Mouse (Mus musculus) hindbrain, embryonic 10.5 days (tissue): ENCODE measurements around the gene Kcnn1. TPM values are rescaled to one million over a fixed set of nuclear protein-coding genes. Genes with fewer than 3 reads are reported as not detected.

Source experiments
- DNase-seq: peaks from one replicate; pipeline ENCODE4 v3.0.0-alpha.2; 2017; ENCODE audit warnings: low spot score
- H3K27ac ChIP-seq: fragments of 300-500 bp; sonication (generic); 2 replicates; pipeline ENCODE4 v1.5.1; 2016; ENCODE audit warnings: mild to moderate bottlenecking, moderate library complexity
- H3K27me3 ChIP-seq: fragments of 300-500 bp; sonication (generic); 2 replicates; pipeline ENCODE4 v1.6.1; 2016; ENCODE audit warnings: mild to moderate bottlenecking; ENCODE audit not compliant: poor library complexity, insufficient read depth, severe bottlenecking
- H3K36me3 ChIP-seq: fragments of 300-500 bp; sonication (generic); 2 replicates; pipeline ENCODE4 v1.6.1; 2016; ENCODE audit warnings: mild to moderate bottlenecking, moderate library complexity
- H3K4me1 ChIP-seq: fragments of 300-500 bp; sonication (generic); replicated peaks from 2 replicates; pipeline ENCODE4 v1.6.1; 2016; ENCODE audit warnings: mild to moderate bottlenecking
- H3K4me3 ChIP-seq: fragments of 300-500 bp; sonication (generic); 2 replicates; pipeline ENCODE4 v1.5.1; 2016; ENCODE audit warnings: mild to moderate bottlenecking, moderate library complexity
- H3K9me3 ChIP-seq: fragments of 300-500 bp; sonication (generic); 2 replicates; pipeline ENCODE4 v1.6.1; 2016; ENCODE audit warnings: mild to moderate bottlenecking, moderate library complexity
- WGBS: fragments of 180-500 bp; shearing (Covaris S2); methylation state at CpG from one replicate; pipeline ENCODE4 v1.1.7; 2016; 5-methylcytosine and 5-hydroxymethylcytosine counted together
- polyA plus RNA-seq: library from polyadenylated mRNA; unstranded; fragments of >200 nt; fragmentation: Nextera tagmentation; extraction: Ambion mirVana; gene quantifications from 2 replicates; pipeline ENCODE4 v1.2.1, GENCODE M21; 2016

Gene Kcnn1
- polyA plus RNA-seq, 1 experiment from 2014 or later, result 19.3 TPM

DNA sequence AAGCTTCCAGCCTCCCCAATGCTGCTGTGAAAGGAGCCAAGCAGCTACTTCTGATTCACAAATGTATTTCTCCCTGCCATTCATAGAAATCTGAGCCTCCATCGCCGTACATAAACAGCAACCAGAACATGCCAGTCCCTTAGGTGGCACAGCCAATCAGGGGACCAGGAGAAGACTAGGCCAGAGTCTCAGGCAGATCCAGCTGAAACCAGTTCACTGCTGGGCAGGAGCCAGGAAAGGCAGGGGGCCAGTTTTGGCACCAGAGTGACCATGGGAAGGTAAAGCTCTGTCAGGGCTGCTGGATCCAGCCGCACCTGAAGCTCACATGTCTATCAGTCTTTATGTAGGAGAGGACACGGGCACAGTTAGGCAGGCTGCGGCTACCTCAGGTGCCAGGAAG lies 27.6 kb upstream of the Kcnn1 start:
- Histone ChIP-seq H3K4me3 (no peak overlapping the region), H3K4me1 (peaks cover 39% of the 10 kb centered on the region), H3K36me3 (peaks cover 38% of the 10 kb centered on the region), H3K27me3 (peaks cover 79% of the 10 kb centered on the region), H3K27ac (no peak overlapping the region), H3K9me3 (no peaks in the 10 kb centered on the region)
- 93% methylated on average over 5 of the region's 5 CpGs for WGBS
- no peak for DNase-seq

GRCm38 (mm10) chr8:70887669-70888068 lies 24.6 kb upstream of the Kcnn1 start:
- no peak for DNase-seq
- Histone ChIP-seq H3K4me1 (peaks cover 21% of the 10 kb centered on the region), H3K27ac (0 out of 2 replicates have a peak overlapping the region, but pooled peaks have one; percentile 3), H3K27me3 (peaks cover 55% of the 10 kb centered on the region), H3K36me3 (peaks cover 8% of the 10 kb centered on the region), H3K4me3 (peak overlapping the region; percentile 20), H3K9me3 (no peaks in the 10 kb centered on the region)
- WGBS, result 9% methylated on average over 18 of the region's 18 CpGs

GRCm38 (mm10) chr8:70885612-70886011 lies 22.6 kb upstream of the Kcnn1 start:
- Histone ChIP-seq H3K27me3 (peaks cover 34% of the 10 kb centered on the region), H3K27ac (no peak overlapping the region), H3K36me3 (peaks cover under 1% of the 10 kb centered on the region; the same call in 1 of the 2 replicates), H3K4me3 (no peak overlapping the region), H3K4me1 (peaks cover 9% of the 10 kb centered on the region), H3K9me3 (no peaks in the 10 kb centered on the region)
- 15% methylated on average over 12 of the region's 12 CpGs for WGBS
- DNase-seq, result peak; percentile 39

DNA sequence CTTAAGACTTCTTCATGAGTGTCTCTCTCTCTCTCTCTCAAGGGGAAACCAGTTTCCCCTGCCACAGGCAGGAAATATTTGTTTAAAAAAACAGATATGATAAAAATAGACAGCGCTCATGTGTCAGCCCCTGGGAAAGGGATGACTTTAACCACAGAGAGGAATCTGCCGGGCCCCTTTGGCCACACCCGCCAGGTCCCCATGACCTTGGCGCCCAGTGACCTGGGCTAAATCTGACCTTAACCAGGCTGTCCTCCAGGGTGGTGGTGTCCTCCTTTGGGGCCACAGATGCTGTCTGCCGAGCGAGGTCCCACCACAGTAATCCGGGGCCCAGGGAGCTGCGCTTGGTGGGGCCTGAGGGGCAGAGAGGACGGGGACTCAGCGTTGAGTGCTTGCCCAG lies 21.6 kb upstream of the Kcnn1 start:
- no peak overlapping the region for H3K27ac ChIP-seq
- no peaks in the 10 kb centered on the region for H3K36me3 ChIP-seq
- 91% methylated on average over 10 of the region's 10 CpGs for WGBS
- peaks cover 18% of the 10 kb centered on the region for H3K4me1 ChIP-seq
- H3K9me3 ChIP-seq, result no peaks in the 10 kb centered on the region
- DNase-seq, result no peak
- no peak overlapping the region for H3K4me3 ChIP-seq
- peaks cover 25% of the 10 kb centered on the region for H3K27me3 ChIP-seq

DNA sequence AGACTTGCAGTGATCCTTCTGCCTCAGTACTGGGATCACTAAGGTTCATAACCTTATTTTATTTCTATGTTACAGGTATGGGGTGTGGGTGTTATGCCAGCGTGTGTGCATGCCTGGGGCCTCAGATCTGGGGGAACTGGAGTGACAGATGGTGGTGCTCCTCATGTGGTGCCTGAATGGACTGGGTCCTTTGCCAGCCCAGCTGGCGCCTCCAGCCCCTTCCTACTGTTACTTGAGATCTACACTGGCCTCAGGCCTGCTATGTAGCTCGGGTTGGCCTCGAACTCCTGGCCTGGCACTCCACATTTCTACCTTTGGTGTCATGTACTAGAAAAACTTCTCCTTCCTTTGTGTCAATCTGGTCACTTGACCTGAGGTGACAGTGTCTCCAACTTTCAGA lies 21.1 kb upstream of the Kcnn1 start:
- Histone ChIP-seq H3K4me1 (peaks cover 23% of the 10 kb centered on the region), H3K27me3 (peaks cover 20% of the 10 kb centered on the region), H3K4me3 (no peak overlapping the region), H3K36me3 (no peaks in the 10 kb centered on the region), H3K27ac (no peak overlapping the region), H3K9me3 (no peaks in the 10 kb centered on the region)
- no peak for DNase-seq
- WGBS, result 80% methylated on average over 4 of the region's 4 CpGs

DNA sequence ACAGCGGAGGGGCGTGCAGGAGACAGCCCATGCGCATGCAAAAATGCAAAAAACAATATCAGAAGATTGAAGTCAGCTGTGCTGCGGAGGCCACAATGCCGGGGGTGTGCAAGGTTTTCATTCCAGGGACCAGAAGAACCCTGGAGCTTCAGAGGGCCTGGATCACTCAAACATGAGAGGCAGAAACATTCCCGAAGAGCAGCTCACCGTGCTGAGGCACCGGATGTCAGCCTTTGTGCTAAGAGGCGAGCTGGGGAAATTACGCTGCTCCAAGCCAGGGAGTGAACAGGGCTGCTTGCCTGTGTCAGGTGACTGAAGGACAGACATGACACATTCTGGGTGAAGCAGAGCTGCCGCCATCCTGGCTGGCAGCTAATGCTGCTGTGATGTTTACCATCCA lies 17.5 kb upstream of the Kcnn1 start:
- 0 out of 2 replicates have a peak, but pooled peaks cover under 1% of the 10 kb centered on the region for H3K27me3 ChIP-seq
- H3K9me3 ChIP-seq, result no peaks in the 10 kb centered on the region
- H3K27ac ChIP-seq, result peak overlapping the region; percentile 46; the same call in 1 of the 2 replicates
- no peak for DNase-seq
- H3K36me3 ChIP-seq, result no peaks in the 10 kb centered on the region
- WGBS, result 32% methylated on average over 11 of the region's 11 CpGs
- no peak overlapping the region for H3K4me3 ChIP-seq
- H3K4me1 ChIP-seq, result peaks cover 19% of the 10 kb centered on the region

DNA sequence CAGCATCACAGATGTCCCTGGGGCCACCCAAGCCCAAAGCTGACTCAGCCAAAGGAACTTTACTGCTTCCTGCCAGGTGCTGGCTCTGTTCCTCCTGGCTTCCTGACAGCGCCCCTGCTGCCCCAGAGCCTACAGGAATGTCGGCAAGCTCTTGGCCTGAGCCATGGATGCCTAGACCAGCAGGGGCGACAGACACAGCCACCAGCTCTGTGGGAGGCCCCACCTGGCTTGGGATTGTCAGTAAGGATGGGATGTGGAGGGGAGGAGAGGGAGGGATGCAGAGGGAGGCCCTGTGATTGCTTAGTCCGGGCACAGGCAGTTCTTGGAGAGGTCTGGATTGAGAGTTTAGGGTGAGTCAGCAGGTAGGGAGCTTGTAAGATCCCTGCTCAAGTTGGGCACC lies 17.1 kb upstream of the Kcnn1 start:
- DNase-seq, result no peak
- peaks cover 19% of the 10 kb centered on the region for H3K4me1 ChIP-seq
- no peaks in the 10 kb centered on the region for H3K36me3 ChIP-seq
- peak overlapping the region; percentile 46; the same call in 1 of the 2 replicates for H3K27ac ChIP-seq
- no peak overlapping the region for H3K4me3 ChIP-seq
- 10% methylated on average over 4 of the region's 4 CpGs for WGBS
- no peaks in the 10 kb centered on the region for H3K27me3 ChIP-seq
- no peaks in the 10 kb centered on the region for H3K9me3 ChIP-seq

- Histone ChIP-seq H3K27me3 (no peaks in the 10 kb centered on the region), H3K4me1 (peaks cover 21% of the 10 kb centered on the region), H3K27ac (no peak overlapping the region), H3K4me3 (no peak overlapping the region), H3K36me3 (no peaks in the 10 kb centered on the region), H3K9me3 (no peaks in the 10 kb centered on the region)
- DNase-seq, result no peak
- 41% methylated on average over 4 of the region's 4 CpGs for WGBS
These were observed 16.4 kb upstream of the Kcnn1 start for GRCm38 (mm10) chr8:70879500-70879899.

DNA sequence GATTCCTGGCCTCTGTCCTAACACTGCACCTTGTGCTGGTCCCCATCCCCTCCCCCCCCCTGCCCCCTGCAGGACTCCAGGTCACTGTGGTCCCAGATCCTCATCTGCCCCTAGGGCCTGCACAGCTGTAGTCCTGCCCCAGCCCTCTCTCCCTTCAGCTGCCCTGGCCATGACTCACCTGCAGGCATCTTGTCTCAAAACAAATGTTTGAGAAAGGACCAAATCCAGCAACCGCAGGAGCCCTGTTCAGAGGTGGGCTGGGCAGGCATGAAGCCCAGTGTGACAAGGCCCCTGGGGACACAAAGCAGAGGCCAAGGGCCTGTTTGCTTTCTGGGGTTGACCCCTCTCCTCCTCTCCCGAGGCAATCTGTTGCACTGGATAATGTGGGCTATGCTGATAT lies 15.1 kb upstream of the Kcnn1 start:
- H3K36me3 ChIP-seq, result no peaks in the 10 kb centered on the region
- WGBS, result 39% methylated on average over 2 of the region's 2 CpGs
- H3K27ac ChIP-seq, result no peak overlapping the region
- H3K4me3 ChIP-seq, result no peak overlapping the region
- no peaks in the 10 kb centered on the region for H3K9me3 ChIP-seq
- H3K27me3 ChIP-seq, result no peaks in the 10 kb centered on the region
- DNase-seq, result no peak
- H3K4me1 ChIP-seq, result peaks cover 30% of the 10 kb centered on the region

DNA sequence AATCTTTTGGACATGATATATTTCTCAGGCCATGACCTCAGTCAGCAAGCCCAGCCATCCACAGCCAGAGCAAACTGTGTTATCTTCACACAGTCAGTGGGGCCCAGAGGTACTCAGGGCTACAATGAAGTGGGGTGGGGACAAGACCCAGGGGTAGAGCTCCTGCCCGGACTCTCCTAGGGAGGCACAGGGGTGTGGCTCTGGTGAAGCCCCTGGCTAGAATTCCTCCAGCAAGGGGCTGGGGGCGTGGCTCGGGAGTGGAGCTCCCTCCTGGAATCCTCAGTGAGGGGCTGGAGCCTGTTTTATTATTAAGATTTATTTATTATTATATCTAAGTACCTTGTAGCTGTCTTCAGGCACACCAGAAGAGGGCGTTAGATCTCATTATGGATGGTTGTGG lies 13.3 kb upstream of the Kcnn1 start:
- no peaks in the 10 kb centered on the region for H3K9me3 ChIP-seq
- 68% methylated on average over 4 of the region's 4 CpGs for WGBS
- peaks cover 46% of the 10 kb centered on the region for H3K4me1 ChIP-seq
- H3K27ac ChIP-seq, result no peak overlapping the region
- no peak overlapping the region for H3K4me3 ChIP-seq
- DNase-seq, result no peak
- no peaks in the 10 kb centered on the region for H3K27me3 ChIP-seq
- H3K36me3 ChIP-seq, result no peaks in the 10 kb centered on the region

DNA sequence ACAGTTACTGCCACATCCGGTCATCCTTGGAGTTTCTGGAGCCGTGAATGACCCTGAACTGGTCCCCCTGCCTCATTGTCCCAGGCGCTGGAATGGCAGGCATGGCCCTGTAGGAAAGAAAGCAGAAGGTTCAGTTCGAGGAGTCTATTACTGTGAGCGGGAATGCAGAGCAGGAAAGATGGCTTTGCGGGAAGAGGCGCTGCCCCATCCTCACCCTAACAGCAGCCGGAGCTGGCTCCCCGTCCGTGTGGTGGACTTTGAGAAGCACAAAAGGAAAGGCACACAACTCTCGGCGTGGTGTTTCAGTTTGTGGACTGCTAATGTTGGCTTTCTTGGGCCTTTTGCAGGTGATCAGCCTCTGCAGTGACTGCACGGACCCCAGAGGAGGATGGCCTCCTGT lies 11.4 kb upstream of the Kcnn1 start:
- Histone ChIP-seq H3K4me1 (peaks cover 38% of the 10 kb centered on the region), H3K27me3 (no peaks in the 10 kb centered on the region), H3K9me3 (no peaks in the 10 kb centered on the region), H3K4me3 (peak overlapping the region; percentile 93; the same call in 1 of the 2 replicates), H3K27ac (peak overlapping the region; percentile 95), H3K36me3 (no peaks in the 10 kb centered on the region)
- no peak for DNase-seq
- 90% methylated on average over 13 of the region's 13 CpGs for WGBS

GRCm38 (mm10) chr8:70873364-70873985 lies 10.4 kb upstream of the Kcnn1 start, which contains the start of gene Ccdc124:
TSS of gene Ccdc124 (minus strand) at chr8:70873935.
- Histone ChIP-seq H3K4me3 (peak within 1 kb of the TSS; percentile 93), H3K27me3 (peaks cover 3% of the 10 kb centered on the region; the same call in 1 of the 2 replicates), H3K36me3 (peaks cover 6% of the 10 kb centered on the region; the same call in 1 of the 2 replicates), H3K9me3 (no peaks in the 10 kb centered on the region), H3K4me1 (peaks cover 44% of the 10 kb centered on the region), H3K27ac (peak within 1 kb of the TSS; percentile 95)
- peak; percentile 94 for DNase-seq
- WGBS, result under 1% methylated on average over 46 of the region's 46 CpGs

GRCm38 (mm10) chr8:70872643-70873363 lies 9.7 kb upstream of the Kcnn1 start:
- H3K27ac ChIP-seq, result peak overlapping the region; percentile 95
- DNase-seq, result no peak
- H3K9me3 ChIP-seq, result no peaks in the 10 kb centered on the region
- peaks cover 13% of the 10 kb centered on the region for H3K36me3 ChIP-seq
- peaks cover 10% of the 10 kb centered on the region for H3K27me3 ChIP-seq
- peak overlapping the region; percentile 93 for H3K4me3 ChIP-seq
- WGBS, result 8% methylated on average over 31 of the region's 31 CpGs
- peaks cover 49% of the 10 kb centered on the region for H3K4me1 ChIP-seq
